Mouse (Mus musculus): Measurements from ENCODE around the gene Entpd1.

The Entpd1 gene

GRCm38 (mm10) chr19:40723516-40723915 lies 111.3 kb downstream of the Entpd1 start:
- DNase-seq (ENCODE audit: low read depth, low spot score), result no peak

DNA sequence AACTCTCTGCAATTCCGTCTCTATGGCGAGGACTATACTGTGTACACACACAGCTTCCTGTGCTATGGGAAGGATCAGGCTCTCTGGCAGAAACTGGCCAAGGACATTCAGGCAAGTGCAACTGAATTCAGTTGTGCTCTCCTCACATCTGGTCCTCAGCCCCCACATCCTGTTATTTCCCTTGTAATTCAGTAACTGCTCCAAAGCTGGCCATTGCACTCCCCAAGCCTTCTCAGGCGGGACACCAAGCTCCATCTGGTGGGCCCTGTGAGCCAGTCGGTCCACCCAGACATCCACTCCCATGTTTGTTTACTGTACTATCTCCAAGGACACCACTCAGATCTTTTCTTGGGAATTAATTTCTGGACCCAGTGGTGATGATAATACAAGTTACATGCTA lies 114.0 kb downstream of the Entpd1 start:
- DNase-seq (ENCODE audit: low read depth, low spot score), result no peak

DNA sequence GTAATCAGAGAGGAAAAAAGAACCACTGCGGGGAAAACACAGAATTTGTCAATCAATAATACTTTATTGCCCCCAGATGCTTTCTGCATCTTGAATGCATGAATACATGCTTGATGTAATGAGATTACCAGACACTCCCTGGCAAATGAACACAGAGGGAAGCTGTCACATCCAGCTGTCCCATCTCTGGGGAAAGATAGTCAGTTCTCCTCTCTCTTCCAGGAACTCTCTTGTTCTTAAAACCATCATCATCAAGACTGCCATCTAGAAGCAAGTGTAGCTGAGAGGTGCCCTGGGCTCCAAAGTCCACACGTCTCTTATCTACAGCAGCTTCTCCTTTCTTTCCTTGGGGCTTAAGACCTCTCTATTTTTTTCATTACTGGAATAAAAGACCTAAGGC lies 114.4 kb downstream of the Entpd1 start:
- no peak for DNase-seq (ENCODE audit: low read depth, low spot score)

- no peak for DNase-seq (ENCODE audit: low read depth, low spot score)
Measured at GRCm38 (mm10) chr19:40728213-40728612, 116.0 kb downstream of the Entpd1 start.

DNA sequence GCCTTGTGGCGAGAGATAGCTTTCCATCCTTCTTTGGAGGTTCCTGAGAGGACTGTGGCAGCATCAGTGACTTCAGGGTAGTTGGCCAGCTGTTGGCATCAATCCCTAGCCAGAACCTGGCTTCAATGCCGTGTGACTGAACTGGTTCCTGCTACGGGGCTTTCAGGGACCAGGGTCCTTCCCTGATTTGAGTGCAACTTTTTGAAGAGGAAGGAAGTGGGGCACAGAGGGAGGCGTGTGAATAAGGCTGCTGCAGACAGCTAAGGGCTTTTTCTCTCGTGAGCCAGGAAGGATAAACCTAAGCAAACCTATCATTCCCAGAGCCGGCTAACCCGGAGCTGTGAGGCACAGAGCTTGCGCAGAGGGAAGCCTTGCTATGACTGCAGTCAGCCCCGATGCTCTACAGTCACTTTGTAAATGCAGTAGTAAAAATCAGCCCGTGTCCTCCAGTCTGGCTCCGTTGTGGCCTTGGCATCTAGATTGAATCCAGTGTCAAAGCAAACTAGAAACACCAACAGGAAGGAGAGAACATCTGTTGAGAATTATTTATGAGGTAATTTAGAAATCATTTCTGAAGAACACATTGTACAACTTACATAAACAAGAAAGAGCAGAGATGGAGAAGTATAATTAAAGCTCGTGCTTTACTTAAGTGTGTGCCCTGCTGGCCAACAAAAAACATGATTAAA lies 116.7 kb downstream of the Entpd1 start:
- DNase-seq (ENCODE audit: low read depth, low spot score), result no peak

DNA sequence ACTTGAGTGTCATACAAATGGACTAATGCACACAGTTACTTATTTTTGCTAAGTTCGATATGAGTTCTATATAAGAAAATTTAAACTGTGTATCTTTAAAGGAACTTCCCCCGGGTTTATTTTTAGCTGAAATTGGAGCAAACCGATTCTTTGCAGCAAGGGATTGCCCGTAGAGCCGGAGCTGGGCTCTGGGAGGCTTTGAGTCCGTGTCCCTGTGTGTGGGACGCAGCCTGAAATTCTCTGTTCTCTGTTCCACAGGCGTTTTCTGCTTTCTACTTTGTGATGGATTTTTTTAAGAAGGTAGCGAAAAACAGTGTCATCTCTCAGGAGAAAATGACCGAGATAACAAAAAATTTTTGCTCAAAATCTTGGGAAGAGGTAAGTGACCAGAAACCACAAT lies 121.2 kb downstream of the Entpd1 start:
- no peak for DNase-seq (ENCODE audit: low read depth, low spot score)

DNA sequence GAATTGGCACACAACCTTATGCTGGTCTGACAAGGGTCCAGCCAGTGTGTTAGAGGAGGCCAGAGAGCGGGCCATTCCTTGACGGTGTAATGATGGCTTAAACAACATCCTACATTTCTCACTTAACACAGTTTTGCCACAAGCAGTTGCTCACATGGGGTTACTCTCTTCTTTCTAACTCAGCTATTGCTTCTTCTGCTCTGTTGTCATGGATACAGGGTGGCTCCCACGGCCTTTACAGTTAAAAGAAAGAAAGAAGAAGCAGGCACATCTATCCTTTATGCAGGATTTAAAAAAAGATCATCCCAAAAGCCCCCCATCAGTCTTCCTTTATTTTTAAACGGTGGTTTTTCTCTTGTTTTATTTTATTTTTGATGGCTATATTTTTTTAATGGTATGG lies 121.7 kb downstream of the Entpd1 start:
- DNase-seq (ENCODE audit: low read depth, low spot score), result no peak

GRCm38 (mm10) chr19:40736680-40737512 lies 124.7 kb downstream of the Entpd1 start:
- peak; percentile 69 for DNase-seq (ENCODE audit: low read depth, low spot score)

DNA sequence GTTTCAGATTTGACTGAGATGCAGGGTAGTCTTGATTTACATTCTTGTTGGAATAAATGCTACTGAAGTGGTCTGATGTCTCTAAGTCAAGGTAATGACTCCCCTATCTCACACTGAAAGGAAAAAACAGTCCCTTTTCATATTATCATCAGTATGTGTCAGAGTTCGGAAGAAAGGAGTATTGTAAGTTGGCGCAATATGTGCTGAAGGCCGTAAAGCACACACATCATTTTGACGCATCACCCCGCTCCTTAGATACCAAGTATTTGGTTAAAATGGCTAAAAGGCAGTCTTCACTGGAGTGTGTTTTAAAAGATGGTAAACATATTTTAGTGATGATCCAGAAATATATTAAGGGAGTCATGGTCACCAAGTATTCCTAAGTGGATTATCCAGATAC lies 125.4 kb downstream of the Entpd1 start:
- no peak for DNase-seq (ENCODE audit: low read depth, low spot score)

DNA sequence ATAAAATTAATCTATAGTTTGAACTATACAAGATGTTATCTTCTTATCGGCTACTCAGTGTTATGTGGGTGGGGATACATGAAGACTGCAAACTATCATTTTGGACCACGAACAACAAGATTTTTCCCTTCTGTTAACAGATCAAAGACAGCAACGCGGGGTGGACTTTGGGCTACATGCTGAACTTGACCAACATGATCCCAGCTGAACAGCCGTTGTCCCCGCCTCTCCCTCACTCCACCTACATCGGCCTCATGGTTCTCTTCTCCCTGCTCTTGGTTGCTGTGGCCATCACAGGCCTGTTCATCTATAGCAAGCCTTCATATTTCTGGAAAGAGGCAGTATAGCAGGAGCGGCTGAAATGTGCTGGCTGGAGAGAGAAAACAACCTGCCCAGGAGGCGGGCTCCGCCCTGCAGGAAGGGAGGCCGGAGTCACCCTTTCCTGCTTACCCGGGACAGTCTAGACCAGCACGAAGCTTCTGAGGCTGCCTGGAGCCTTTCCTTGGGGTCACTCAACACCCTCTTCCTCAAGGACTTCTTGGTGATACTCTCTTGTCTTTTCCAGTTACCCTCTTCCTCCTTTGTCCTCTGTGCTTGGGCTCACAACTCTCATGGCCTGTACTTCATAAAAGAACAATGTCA lies 126.6 kb downstream of the Entpd1 start:
- no peak for DNase-seq (ENCODE audit: low read depth, low spot score)

GRCm38 (mm10) chr19:40746603-40747002 lies 134.4 kb downstream of the Entpd1 start:
- DNase-seq (ENCODE audit: low read depth, low spot score), result no peak

DNA sequence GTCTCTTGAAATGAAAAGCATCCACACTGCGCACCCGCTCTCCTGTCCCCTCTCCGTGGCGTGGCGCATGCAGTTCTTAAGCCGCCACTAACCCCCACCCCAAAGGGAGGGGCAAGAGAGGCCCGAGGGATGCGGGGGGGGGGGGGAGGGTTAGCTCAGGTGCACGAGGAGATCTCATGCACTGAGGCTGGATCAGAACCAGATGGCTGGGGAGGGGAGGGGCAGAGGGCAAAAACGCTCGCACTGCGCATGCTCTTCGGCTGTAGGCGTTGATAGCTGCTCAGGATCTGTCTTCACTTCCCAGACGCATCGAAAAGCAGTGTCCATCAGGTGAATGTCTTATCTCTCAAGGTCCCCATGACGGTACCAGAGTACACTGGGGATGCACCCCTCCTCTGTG lies 136.4 kb downstream of the Entpd1 start, which contains the start of gene Cc2d2b:
Cc2d2b (plus strand) TSS at position 195 of the 400 bp plus-strand sequence.
- DNase-seq (ENCODE audit: low read depth, low spot score), result no peak

- DNase-seq (ENCODE audit: low read depth, low spot score), result peak; percentile 64
Measured at GRCm38 (mm10) chr19:40754311-40754710, 142.1 kb downstream of the Entpd1 start.

DNA sequence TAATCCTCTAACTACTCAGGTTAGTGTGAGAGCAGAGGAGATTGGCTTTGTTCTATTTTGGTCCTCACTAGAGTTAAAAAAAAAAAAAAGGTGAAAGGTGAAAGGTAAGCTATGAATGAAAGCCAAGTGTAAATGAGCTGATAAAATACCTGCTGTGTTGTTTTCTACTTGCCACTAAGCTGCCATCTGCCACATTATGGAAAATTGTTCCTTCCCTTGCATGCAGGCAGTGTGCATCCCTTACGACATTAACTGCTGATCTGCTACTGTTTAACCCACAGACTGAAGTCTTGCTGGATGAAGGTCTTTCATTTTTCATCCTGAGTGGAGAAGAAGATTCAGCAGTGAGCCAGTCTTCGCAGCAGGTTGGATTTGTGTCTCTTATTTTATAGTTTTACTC lies 147.9 kb downstream of the Entpd1 start:
- DNase-seq (ENCODE audit: low read depth, low spot score), result no peak

- peak; percentile 46 for DNase-seq (ENCODE audit: low read depth, low spot score)
Measured at GRCm38 (mm10) chr19:40762023-40762759, 150.0 kb downstream of the Entpd1 start.

DNA sequence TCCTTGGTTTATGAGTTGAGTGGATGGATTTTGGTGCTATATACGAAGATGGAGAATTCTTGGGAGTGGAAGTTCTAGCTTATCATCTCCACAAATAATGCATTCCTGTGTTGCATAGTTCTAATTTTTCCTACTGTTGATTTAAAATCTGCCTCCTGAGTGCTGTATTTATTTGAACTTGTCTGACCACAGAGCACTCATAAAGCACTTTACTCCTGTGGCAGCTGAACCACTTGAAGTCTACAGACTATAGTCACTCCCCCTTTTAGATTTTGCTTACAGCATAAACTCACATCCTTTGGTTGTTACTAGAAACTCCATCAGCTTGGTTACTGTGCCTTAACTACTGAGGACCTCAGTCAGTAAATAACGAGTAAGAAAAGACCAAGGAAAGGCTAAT lies 155.0 kb downstream of the Entpd1 start:
- DNase-seq (ENCODE audit: low read depth, low spot score), result no peak

DNA sequence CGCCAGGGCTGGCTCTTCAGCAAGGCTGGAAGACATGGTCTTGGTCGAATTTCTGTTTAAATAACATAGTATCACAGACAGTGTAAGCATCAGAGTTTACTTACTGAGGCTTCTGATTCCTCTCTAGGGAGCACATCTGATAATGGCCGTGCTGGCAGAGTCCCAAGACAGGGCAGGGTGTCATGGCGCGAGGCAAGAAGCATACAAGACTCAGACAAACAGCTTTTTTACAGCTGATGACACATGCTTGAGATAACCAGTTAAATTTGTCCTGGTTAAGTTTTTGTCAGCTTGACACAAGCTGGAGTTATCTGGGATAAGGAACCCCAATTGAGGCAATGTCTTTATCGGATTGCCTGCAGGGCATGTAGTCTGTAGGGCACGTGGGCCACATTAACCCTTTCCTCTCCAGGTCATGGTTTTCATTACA lies 157.2 kb downstream of the Entpd1 start:
- no peak for DNase-seq (ENCODE audit: low read depth, low spot score)

DNA sequence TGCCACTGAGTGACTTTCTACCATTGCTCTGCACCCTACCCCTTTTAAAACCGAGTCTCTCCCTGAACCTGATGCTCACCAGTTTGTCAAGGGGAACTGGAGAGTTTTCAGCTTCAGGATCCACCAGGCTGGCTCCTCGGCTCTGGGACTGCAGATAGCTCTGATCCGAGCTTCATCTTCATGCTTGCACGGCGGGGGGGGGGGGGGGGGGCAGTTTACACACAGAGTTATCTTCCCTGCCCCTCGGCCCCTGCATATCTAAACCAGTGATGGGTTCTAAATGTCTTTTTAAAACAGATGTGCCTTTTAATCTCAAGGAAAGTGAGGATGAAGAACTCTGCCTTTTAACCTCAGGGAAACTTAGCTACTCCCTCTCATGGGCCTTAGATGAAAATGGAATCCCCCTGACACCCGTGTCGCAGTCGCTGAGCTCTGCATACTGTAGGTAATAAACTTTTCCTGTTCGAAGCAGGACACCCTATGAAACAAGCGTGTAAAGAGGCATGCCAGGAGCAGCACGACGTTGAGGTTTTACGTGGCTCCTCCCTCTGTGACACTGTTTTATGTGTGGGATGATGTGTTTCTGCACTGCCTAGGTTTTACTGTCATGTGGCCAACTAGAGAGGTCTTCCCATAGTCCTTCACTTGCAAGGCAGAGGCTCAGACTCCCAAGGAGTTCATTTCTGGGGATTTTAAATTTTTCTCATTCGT lies 176.0 kb downstream of the Entpd1 start:
- DNase-seq (ENCODE audit: low read depth, low spot score), result no peak

- peak; percentile 4 for DNase-seq (ENCODE audit: low read depth, low spot score)
Measured at GRCm38 (mm10) chr19:40788715-40789084, 176.5 kb downstream of the Entpd1 start.
